Mouse (Mus musculus): ENCODE results near the gene Igdcc3.
A peak's percentile ranks its signal among the peaks of the same experiment; 100 is the strongest.

DNA sequence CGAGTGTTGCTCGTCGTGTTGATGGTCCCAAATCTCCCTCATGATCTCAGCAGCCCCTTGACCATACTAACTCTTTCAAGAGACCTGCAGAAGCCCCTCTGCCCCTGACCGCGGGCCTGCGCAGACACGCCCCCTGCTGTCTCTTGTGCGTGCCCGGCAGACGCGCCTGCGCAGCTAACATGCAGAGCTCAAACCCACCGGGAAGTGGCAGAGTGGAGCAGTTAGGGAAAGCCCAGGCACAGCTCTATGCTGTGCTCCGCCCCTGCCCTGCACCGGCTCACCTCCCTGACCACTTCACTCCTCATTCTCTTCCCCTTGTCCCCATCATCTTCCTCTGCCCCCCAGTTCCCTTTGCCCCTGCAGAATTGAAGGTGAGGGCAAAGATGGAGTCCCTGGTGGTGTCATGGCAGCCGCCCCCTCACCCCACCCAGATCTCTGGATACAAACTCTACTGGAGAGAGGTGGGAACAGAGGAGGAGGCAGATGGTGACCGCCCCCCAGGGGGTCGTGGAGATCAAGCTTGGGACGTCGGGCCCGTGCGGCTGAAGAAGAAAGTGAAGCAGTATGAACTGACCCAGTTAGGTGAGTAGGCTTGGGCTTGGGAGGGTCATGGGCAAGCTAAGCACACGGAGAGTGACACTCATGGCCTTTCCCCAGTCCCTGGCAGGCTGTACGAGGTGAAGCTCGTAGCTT lies 12.7 kb upstream of the Igdcc3 start:
- peak; percentile 35; the same call in 1 of the 2 replicates for TF ChIP-seq CTCF (IDR thresholded peaks at IDR 0.05; ENCODE audit: low read depth, low read length)
- no peak for TF ChIP-seq POLR2A (IDR thresholded peaks at IDR 0.05; ENCODE audit: borderline replicate concordance, low read depth, low read length)

All from bone marrow macrophage, adult 2 months (primary cell).